ENCODE assay signal across 22 mouse cellular contexts in the genomic region with DNA sequence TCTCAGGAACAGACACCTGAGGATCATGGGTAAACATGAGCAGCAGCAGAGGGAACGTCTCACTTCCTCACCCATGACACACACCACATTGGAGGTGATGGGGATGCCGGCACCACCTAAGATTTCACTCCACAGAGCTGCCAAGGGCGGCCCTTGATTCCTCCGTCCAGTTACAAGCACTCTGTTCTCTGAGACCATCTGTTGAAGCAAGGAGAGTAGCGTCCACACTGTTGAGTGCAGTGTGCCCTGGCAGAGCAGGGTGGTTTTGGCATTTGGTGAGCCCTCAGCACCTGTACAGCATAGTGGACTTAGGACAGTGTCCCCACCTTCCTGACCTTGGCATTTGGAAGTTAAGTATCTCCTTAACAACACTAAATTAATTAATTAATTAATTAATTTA.
DNase-seq lines count a peak whose midpoint lies in the region; ATAC-seq lines count a peak whose summit lies in the region.
"Had no signal": no experiment of that assay in that cellular context is flagged by ENCODE, and none has a peak within 500 bp of the region (broad histone marks: within the 10 kb centered on the region; RNA-seq: fewer than 3 reads in every experiment).

No protein-coding gene starts in this region.

- H3K4me3 ChIP-seq in forebrain, embryonic 15.5 days: no peak overlapping the region
- no peak overlapping the region for H3K4me3 ChIP-seq in forebrain, embryonic 11.5 days (ENCODE audit: low read depth, low read length)
- H3K4me3 ChIP-seq in midbrain, embryonic 14.5 days (replicated peaks; ENCODE audit: low read depth, low read length): no peak overlapping the region
- H3K4me3 ChIP-seq in midbrain, embryonic 16.5 days (ENCODE audit: low read depth, low read length): no peak overlapping the region
- H3K4me3 ChIP-seq in neural tube, embryonic 15.5 days (replicated peaks): no peak overlapping the region
- H3K4me3 ChIP-seq: forebrain, embryonic 12.5 days; limb, embryonic 15.5 days; neural tube, embryonic 12.5 days had no signal

- H3K4me2 ChIP-seq in forebrain, embryonic 15.5 days (replicated peaks): no peak overlapping the region
- no peak overlapping the region for H3K4me2 ChIP-seq in forebrain, embryonic 11.5 days (ENCODE audit: low read depth, low read length, severe bottlenecking)
- no peak overlapping the region for H3K4me2 ChIP-seq in midbrain, embryonic 14.5 days (ENCODE audit: low read length)
- H3K4me2 ChIP-seq in midbrain, embryonic 16.5 days (ENCODE audit: low read length): no peak overlapping the region
- H3K4me2 ChIP-seq in neural tube, embryonic 15.5 days: no peak overlapping the region
- H3K4me2 ChIP-seq: forebrain, embryonic 12.5 days; limb, embryonic 15.5 days; neural tube, embryonic 12.5 days had no signal

- no peaks in the 10 kb centered on the region for H3K36me3 ChIP-seq in forebrain, embryonic 15.5 days
- no peaks in the 10 kb centered on the region for H3K36me3 ChIP-seq in forebrain, embryonic 11.5 days (ENCODE audit: control insufficient read depth, insufficient read depth, low read length)
- no peaks in the 10 kb centered on the region for H3K36me3 ChIP-seq in midbrain, embryonic 14.5 days (ENCODE audit: control insufficient read depth, insufficient read depth, low read length)
- no peaks in the 10 kb centered on the region for H3K36me3 ChIP-seq in midbrain, embryonic 16.5 days (ENCODE audit: control insufficient read depth, insufficient read depth, low read length)
- no peaks in the 10 kb centered on the region for H3K36me3 ChIP-seq in neural tube, embryonic 15.5 days
- H3K36me3 ChIP-seq: limb, embryonic 15.5 days; neural tube, embryonic 12.5 days had no signal

- no peaks in the 10 kb centered on the region for H3K9me3 ChIP-seq in forebrain, embryonic 15.5 days
- no peaks in the 10 kb centered on the region for H3K9me3 ChIP-seq in forebrain, embryonic 11.5 days (ENCODE audit: control insufficient read depth, low read length)
- no peaks in the 10 kb centered on the region for H3K9me3 ChIP-seq in midbrain, embryonic 14.5 days (ENCODE audit: control insufficient read depth, low read length)
- no peaks in the 10 kb centered on the region for H3K9me3 ChIP-seq in midbrain, embryonic 16.5 days (replicated peaks; ENCODE audit: control insufficient read depth, low read length, poor library complexity, severe bottlenecking)
- no peaks in the 10 kb centered on the region for H3K9me3 ChIP-seq in neural tube, embryonic 15.5 days (replicated peaks)
- H3K9me3 ChIP-seq: forebrain, embryonic 12.5 days; limb, embryonic 15.5 days; neural tube, embryonic 12.5 days had no signal

- H3K9ac ChIP-seq in forebrain, embryonic 15.5 days (replicated peaks): no peak overlapping the region
- H3K9ac ChIP-seq in forebrain, embryonic 11.5 days (ENCODE audit: low read length): no peak overlapping the region
- H3K9ac ChIP-seq in midbrain, embryonic 14.5 days (replicated peaks; ENCODE audit: low read length): no peak overlapping the region
- no peak overlapping the region for H3K9ac ChIP-seq in midbrain, embryonic 16.5 days (ENCODE audit: low read depth, low read length)
- no peak overlapping the region for H3K9ac ChIP-seq in neural tube, embryonic 15.5 days (replicated peaks)
- H3K9ac ChIP-seq: forebrain, embryonic 12.5 days; limb, embryonic 15.5 days; liver, postnatal 0 days; neural tube, embryonic 12.5 days had no signal

- H3K27ac ChIP-seq in forebrain, embryonic 15.5 days (replicated peaks): 0 out of 2 replicates have a peak overlapping the region, but pooled peaks have one; percentile 17
- no peak overlapping the region for H3K27ac ChIP-seq in forebrain, embryonic 11.5 days (ENCODE audit: low read depth, low read length)
- H3K27ac ChIP-seq in midbrain, embryonic 14.5 days (replicated peaks; ENCODE audit: low read depth, low read length): 0 out of 2 replicates have a peak overlapping the region, but pooled peaks have one; percentile 32
- H3K27ac ChIP-seq in midbrain, embryonic 16.5 days (ENCODE audit: low read length): no peak overlapping the region
- 0 out of 2 replicates have a peak overlapping the region, but pooled peaks have one; percentile 58 for H3K27ac ChIP-seq in neural tube, embryonic 15.5 days (replicated peaks)
- H3K27ac ChIP-seq: forebrain, embryonic 12.5 days; limb, embryonic 15.5 days; neural tube, embryonic 12.5 days had no signal

- WGBS in forebrain, embryonic 15.5 days: 80% methylated on average over 5 of the region's 5 CpGs
- 84% methylated on average over 5 of the region's 5 CpGs for WGBS in forebrain, embryonic 11.5 days
- WGBS in midbrain, embryonic 14.5 days: 82% methylated on average over 5 of the region's 5 CpGs
- 78% methylated on average over 5 of the region's 5 CpGs for WGBS in midbrain, embryonic 16.5 days
- WGBS in neural tube, embryonic 15.5 days: 77% methylated on average over 5 of the region's 5 CpGs

- DNase-seq in forebrain, embryonic 11.5 days (ENCODE audit: low spot score): no peak
- no peak for DNase-seq in midbrain, embryonic 14.5 days
- DNase-seq in cerebellum, adult 8-10 months: peak; percentile 33
- no peak for DNase-seq in heart, postnatal 4 days
- DNase-seq: adrenal gland, postnatal 36 days; B cell, adult 2 months; gastrocnemius, postnatal 14 days; heart, adult 18-20 months; heart, postnatal 36 days; kidney, adult 8-10 months; kidney, postnatal 14 days; liver, postnatal 0 days; lung, postnatal 14 days; spleen, adult 18-20 months; thymus, adult 18-20 months; thymus, postnatal 4 days had no signal

- peaks cover 20% of the 10 kb centered on the region for H3K4me1 ChIP-seq in forebrain, embryonic 15.5 days
- no peaks in the 10 kb centered on the region for H3K4me1 ChIP-seq in forebrain, embryonic 11.5 days (replicated peaks; ENCODE audit: control insufficient read depth, insufficient read depth, low read length)
- peaks cover 9% of the 10 kb centered on the region; the same call in 1 of the 2 replicates for H3K4me1 ChIP-seq in midbrain, embryonic 14.5 days (ENCODE audit: control insufficient read depth, insufficient read depth, low read length)
- peaks cover 21% of the 10 kb centered on the region for H3K4me1 ChIP-seq in midbrain, embryonic 16.5 days (ENCODE audit: control insufficient read depth, insufficient read depth, low read length)
- peaks cover 28% of the 10 kb centered on the region for H3K4me1 ChIP-seq in neural tube, embryonic 15.5 days

- no peaks in the 10 kb centered on the region for H3K27me3 ChIP-seq in forebrain, embryonic 15.5 days
- no peaks in the 10 kb centered on the region for H3K27me3 ChIP-seq in forebrain, embryonic 11.5 days (ENCODE audit: control insufficient read depth, insufficient read depth, low read length)
- H3K27me3 ChIP-seq in midbrain, embryonic 14.5 days (ENCODE audit: control insufficient read depth, insufficient read depth, low read length): no peaks in the 10 kb centered on the region
- H3K27me3 ChIP-seq in midbrain, embryonic 16.5 days (ENCODE audit: control insufficient read depth, insufficient read depth, low read depth, low read length): no peaks in the 10 kb centered on the region
- H3K27me3 ChIP-seq in neural tube, embryonic 15.5 days (replicated peaks): no peaks in the 10 kb centered on the region
- H3K27me3 ChIP-seq: forebrain, embryonic 12.5 days; limb, embryonic 15.5 days; neural tube, embryonic 12.5 days had no signal

- no peak for ATAC-seq in forebrain, embryonic 15.5 days (replicated peaks)
- no peak for ATAC-seq in forebrain, embryonic 11.5 days (replicated peaks; ENCODE audit: low FRiP score)
- no peak for ATAC-seq in midbrain, embryonic 14.5 days (ENCODE audit: low FRiP score, low TSS enrichment)
- ATAC-seq in midbrain, embryonic 16.5 days: no peak
- no peak for ATAC-seq in neural tube, embryonic 15.5 days (ENCODE audit: low FRiP score)
- ATAC-seq: liver, postnatal 0 days had no signal

Comparison
In these comparisons a context has a peak if more than half of its experiments do, and no peak if none do; other contexts are left out.
1. H3K27ac ChIP-seq: peak in forebrain, embryonic 15.5 days (single experiment), midbrain, embryonic 14.5 days (single experiment) and neural tube, embryonic 15.5 days (single experiment); none in forebrain, embryonic 11.5 days (single experiment) and midbrain, embryonic 16.5 days (single experiment).